Mouse (Mus musculus): ENCODE results near the gene Gli1. TPM values are rescaled to one million over a fixed set of nuclear protein-coding genes. Genes with fewer than 3 reads are reported as not detected.

Gli1 gene
- total and polyA plus RNA-seq, 2 experiments from 2014 or later = 0.59 to 1.1 TPM

- ATAC-seq (ENCODE audit: insufficient read depth, low read depth) (no peak), DNase-seq (ENCODE audit: low spot score) (no peak)
- 58% methylated on average over 3 of the region's 3 CpGs for WGBS
These were observed 35.9 kb upstream of the Gli1 start for GRCm38 (mm10) chr10:127377700-127378099.

GRCm38 (mm10) chr10:127371023-127371422 is 29.2 kb upstream of the Gli1 start:
- no peaks in the 10 kb centered on the region for H3K36me3 ChIP-seq (replicated peaks; ENCODE audit: control insufficient read depth, insufficient read depth, low read length)
- ATAC-seq (ENCODE audit: insufficient read depth, low read depth) (no peak), DNase-seq (ENCODE audit: low spot score) (no peak)
- no peaks in the 10 kb centered on the region for H3K27me3 ChIP-seq (ENCODE audit: control insufficient read depth, insufficient read depth, low read length)
- no peak overlapping the region for H3K4me2 ChIP-seq (ENCODE audit: low read depth, low read length)
- WGBS = 76% methylated on average over 2 of the region's 2 CpGs
- no peak overlapping the region for H3K4me3 ChIP-seq (ENCODE audit: low read depth, low read length)
- no peaks in the 10 kb centered on the region for H3K4me1 ChIP-seq (ENCODE audit: control insufficient read depth, insufficient read depth)
- no peak overlapping the region for H3K9ac ChIP-seq (replicated peaks; ENCODE audit: low read depth, low read length)
- TF ChIP-seq CTCF (IDR thresholded peaks at IDR 0.05; ENCODE audit: low read depth) (no peak), EP300 (IDR thresholded peaks at IDR 0.05; ENCODE audit: low read depth) (no peak)
- H3K27ac ChIP-seq (ENCODE audit: low read depth) = no peak overlapping the region
- no peaks in the 10 kb centered on the region for H3K9me3 ChIP-seq (replicated peaks; ENCODE audit: control insufficient read depth, low read length)

More at GRCm38 (mm10) chr10:127377700-127378099, 35.9 kb upstream of the Gli1 start:
- H3K4me3 ChIP-seq (ENCODE audit: low read depth, low read length) = no peak overlapping the region
- no peak overlapping the region for H3K4me2 ChIP-seq (ENCODE audit: low read depth, low read length)
- H3K9me3 ChIP-seq (replicated peaks; ENCODE audit: control insufficient read depth, low read length) = no peaks in the 10 kb centered on the region
- H3K36me3 ChIP-seq (replicated peaks; ENCODE audit: control insufficient read depth, insufficient read depth, low read length) = no peaks in the 10 kb centered on the region
- H3K27me3 ChIP-seq (ENCODE audit: control insufficient read depth, insufficient read depth, low read length) = no peaks in the 10 kb centered on the region
- TF ChIP-seq EP300 (IDR thresholded peaks at IDR 0.05; ENCODE audit: low read depth) = no peak
- no peak for TF ChIP-seq CTCF (IDR thresholded peaks at IDR 0.05; ENCODE audit: low read depth)
- peaks cover 12% of the 10 kb centered on the region; the same call in 1 of the 2 replicates for H3K4me1 ChIP-seq (ENCODE audit: control insufficient read depth, insufficient read depth)
- no peak overlapping the region for H3K27ac ChIP-seq (ENCODE audit: low read depth)
- no peak overlapping the region for H3K9ac ChIP-seq (replicated peaks; ENCODE audit: low read depth, low read length)

GRCm38 (mm10) chr10:127369834-127370820 is 28.4 kb upstream of the Gli1 start, which contains the start of gene Inhbc:
TSS of gene Inhbc (minus strand) at chr10:127370431.
- no peak within 1 kb of the TSS for H3K9ac ChIP-seq (replicated peaks; ENCODE audit: low read depth, low read length)
- DNase-seq (ENCODE audit: low spot score) = no peak
- no peak for ATAC-seq (ENCODE audit: insufficient read depth, low read depth)
- 69% methylated on average over 22 of the region's 22 CpGs for WGBS
- no peaks in the 10 kb centered on the region for H3K9me3 ChIP-seq (replicated peaks; ENCODE audit: control insufficient read depth, low read length)
- TF ChIP-seq EP300 (IDR thresholded peaks at IDR 0.05; ENCODE audit: low read depth) (no peak), CTCF (IDR thresholded peaks at IDR 0.05; ENCODE audit: low read depth) (no peak)
- no peaks in the 10 kb centered on the region for H3K4me1 ChIP-seq (ENCODE audit: control insufficient read depth, insufficient read depth)
- H3K27me3 ChIP-seq (ENCODE audit: control insufficient read depth, insufficient read depth, low read length) = no peaks in the 10 kb centered on the region
- H3K4me3 ChIP-seq (ENCODE audit: low read depth, low read length) = no peak within 1 kb of the TSS
- H3K36me3 ChIP-seq (replicated peaks; ENCODE audit: control insufficient read depth, insufficient read depth, low read length) = no peaks in the 10 kb centered on the region
- no peak within 1 kb of the TSS for H3K27ac ChIP-seq (ENCODE audit: low read depth)
- H3K4me2 ChIP-seq (ENCODE audit: low read depth, low read length) = no peak within 1 kb of the TSS

- Histone ChIP-seq H3K27me3 (ENCODE audit: control insufficient read depth, insufficient read depth, low read length) (no peaks in the 10 kb centered on the region), H3K9me3 (replicated peaks; ENCODE audit: control insufficient read depth, low read length) (no peaks in the 10 kb centered on the region), H3K9ac (replicated peaks; ENCODE audit: low read depth, low read length) (no peak overlapping the region), H3K4me1 (ENCODE audit: control insufficient read depth, insufficient read depth) (no peaks in the 10 kb centered on the region), H3K36me3 (replicated peaks; ENCODE audit: control insufficient read depth, insufficient read depth, low read length) (no peaks in the 10 kb centered on the region), H3K4me2 (ENCODE audit: low read depth, low read length) (no peak overlapping the region), H3K4me3 (ENCODE audit: low read depth, low read length) (no peak overlapping the region), H3K27ac (ENCODE audit: low read depth) (no peak overlapping the region)
- TF ChIP-seq CTCF (IDR thresholded peaks at IDR 0.05; ENCODE audit: low read depth) (no peak), EP300 (IDR thresholded peaks at IDR 0.05; ENCODE audit: low read depth) (no peak)
- DNase-seq (ENCODE audit: low spot score) (no peak), ATAC-seq (ENCODE audit: insufficient read depth, low read depth) (no peak)
- WGBS = 79% methylated on average over 2 of the region's 2 CpGs
These were observed 26.5 kb upstream of the Gli1 start for GRCm38 (mm10) chr10:127368273-127368672.

- no peak for ATAC-seq (ENCODE audit: insufficient read depth, low read depth)
- WGBS = 54% methylated on average over 5 of the region's 5 CpGs
- no peak overlapping the region for H3K4me2 ChIP-seq (ENCODE audit: low read depth, low read length)
- H3K36me3 ChIP-seq (replicated peaks; ENCODE audit: control insufficient read depth, insufficient read depth, low read length) = no peaks in the 10 kb centered on the region
- H3K27ac ChIP-seq (ENCODE audit: low read depth) = no peak overlapping the region
- TF ChIP-seq CTCF (IDR thresholded peaks at IDR 0.05; ENCODE audit: low read depth) (no peak), EP300 (IDR thresholded peaks at IDR 0.05; ENCODE audit: low read depth) (no peak)
- no peak overlapping the region for H3K9ac ChIP-seq (replicated peaks; ENCODE audit: low read depth, low read length)
- no peak for DNase-seq (ENCODE audit: low spot score)
- no peak overlapping the region for H3K4me3 ChIP-seq (ENCODE audit: low read depth, low read length)
- H3K27me3 ChIP-seq (ENCODE audit: control insufficient read depth, insufficient read depth, low read length) = no peaks in the 10 kb centered on the region
- H3K4me1 ChIP-seq (ENCODE audit: control insufficient read depth, insufficient read depth) = no peaks in the 10 kb centered on the region
- H3K9me3 ChIP-seq (replicated peaks; ENCODE audit: control insufficient read depth, low read length) = no peaks in the 10 kb centered on the region
These were observed 25.3 kb upstream of the Gli1 start for GRCm38 (mm10) chr10:127367116-127367515.

Measured in heart, postnatal 0 days (tissue).